Mouse (Mus musculus) erythroblast, embryonic 14.5 days (primary cell): Measurements from ENCODE around the gene Dnajc14. TPM values are rescaled to one million over a fixed set of nuclear protein-coding genes. Genes with fewer than 3 reads are reported as not detected.

Experiments used
- H3K27me3 ChIP-seq: 2 replicates; pipeline ENCODE4 v1.6.1; 2012; ENCODE audit warnings: inconsistent platforms; ENCODE audit not compliant: control insufficient read depth
- H3K36me3 ChIP-seq: 2 replicates; pipeline ENCODE4 v1.6.1; 2012; ENCODE audit warnings: mild to moderate bottlenecking, inconsistent platforms; ENCODE audit not compliant: control insufficient read depth
- H3K4me1 ChIP-seq: 2 replicates; pipeline ENCODE4 v1.6.1; 2012; ENCODE audit warnings: inconsistent platforms; ENCODE audit not compliant: control insufficient read depth
- H3K4me3 ChIP-seq: replicated peaks from 2 replicates; pipeline ENCODE3; 2012; ENCODE audit warnings: moderate library complexity, mild to moderate bottlenecking, inconsistent platforms
- H3K9me3 ChIP-seq: 2 replicates; pipeline ENCODE4 v1.6.1; 2012; ENCODE audit warnings: low read length, inconsistent platforms, mixed read lengths; ENCODE audit not compliant: control insufficient read depth
- GATA1 ChIP-seq: IDR thresholded peaks from 2 replicates; pipeline ENCODE4 v1.6.1; 2012; ENCODE audit warnings: low read length, inconsistent platforms, mixed read lengths
- TAL1 ChIP-seq: IDR thresholded peaks from 3 replicates; pipeline ENCODE4 v1.6.1; 2012; ENCODE audit warnings: low read length, inconsistent platforms, mixed read lengths
- polyA plus RNA-seq: library from polyadenylated mRNA; stranded (reverse); fragments of >175 nt; gene quantifications from 2 replicates; pipeline ENCODE4 v1.2.3, GENCODE M21; 2012

Gene Dnajc14
- 0.94 and 1.2 TPM in 2 replicates for polyA plus RNA-seq

DNA sequence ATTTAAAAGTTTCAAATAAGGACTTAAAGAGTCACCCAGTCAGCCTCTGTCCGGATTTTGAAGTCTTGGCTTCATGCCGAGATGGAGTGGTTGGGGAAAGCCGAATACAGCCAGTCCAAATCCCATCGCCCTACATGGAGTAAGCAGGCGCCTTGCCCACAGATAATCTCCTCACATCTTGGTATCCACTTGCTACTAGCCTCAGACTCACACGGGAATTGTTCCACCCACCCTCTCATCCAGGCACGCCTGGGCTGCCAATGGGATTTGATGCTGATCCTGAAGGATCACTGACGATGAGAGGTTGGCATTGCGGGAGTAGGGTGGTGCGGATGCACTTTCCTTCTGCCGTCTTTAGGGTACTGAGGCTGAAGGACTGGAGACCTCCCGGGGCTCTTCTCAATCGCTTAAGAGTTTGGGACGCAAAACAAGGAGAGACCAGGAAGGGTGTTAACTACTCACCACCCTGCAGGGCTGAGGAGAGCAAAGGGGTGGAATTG lies at the start of gene Dnajc14:
Gene Dnajc14, plus strand, starts transcription at position 292 of the 500 bp plus-strand sequence.
- H3K4me3 ChIP-seq: peak within 1 kb of the TSS; percentile 91
- TF ChIP-seq GATA1 (no peak), TAL1 (no peak)
- H3K27me3 ChIP-seq: peaks cover 24% of the 10 kb centered on the region
- no peaks in the 10 kb centered on the region for H3K9me3 ChIP-seq
- H3K4me1 ChIP-seq: peaks cover 45% of the 10 kb centered on the region
- H3K36me3 ChIP-seq: peaks cover 31% of the 10 kb centered on the region

DNA sequence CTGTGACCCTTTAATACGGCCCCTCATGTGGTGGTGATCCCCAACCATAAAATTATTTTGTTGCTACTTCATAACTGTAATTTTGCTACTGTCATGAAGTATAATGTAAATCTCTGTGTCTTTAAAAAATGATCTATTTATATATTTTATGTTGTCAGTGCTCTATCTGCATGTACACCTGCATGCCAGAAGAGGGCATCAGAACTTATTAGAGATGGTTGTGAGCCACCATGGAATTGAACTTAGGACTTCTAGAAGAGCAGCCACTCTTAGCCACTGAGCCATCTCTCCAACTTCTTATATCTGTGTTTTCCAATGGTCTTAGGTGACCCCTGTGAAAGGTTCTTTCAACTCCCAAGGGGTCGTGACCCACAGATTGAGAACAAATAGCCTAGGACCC lies 31.0 kb upstream of the Dnajc14 start:
- H3K4me1 ChIP-seq: peaks cover 4% of the 10 kb centered on the region
- H3K9me3 ChIP-seq: no peaks in the 10 kb centered on the region
- H3K4me3 ChIP-seq: no peak overlapping the region
- TF ChIP-seq GATA1 (no peak), TAL1 (no peak)
- peaks cover 2% of the 10 kb centered on the region for H3K27me3 ChIP-seq
- no peaks in the 10 kb centered on the region; the same call in 1 of the 2 replicates for H3K36me3 ChIP-seq

DNA sequence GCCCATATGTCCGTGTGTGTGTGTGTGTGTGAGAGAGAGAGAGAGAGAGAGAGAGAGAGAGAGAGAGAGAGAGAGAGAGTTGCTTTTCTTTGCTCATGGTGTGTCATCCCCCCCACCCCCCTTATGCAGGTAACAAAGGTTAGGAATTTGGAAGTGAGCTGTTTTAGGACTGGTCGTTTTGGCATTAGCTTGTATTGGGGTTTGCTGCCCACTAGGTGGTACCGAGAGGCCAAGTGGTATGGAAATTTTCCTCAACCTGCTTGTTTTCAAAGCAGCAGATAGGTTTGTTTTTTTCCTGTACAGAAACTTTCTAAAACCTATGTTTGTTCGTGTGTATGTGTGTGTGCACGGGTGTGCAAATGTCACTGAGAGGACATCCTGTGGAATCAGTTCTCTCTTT lies 30.2 kb upstream of the Dnajc14 start:
- no peak for TF ChIP-seq TAL1
- no peaks in the 10 kb centered on the region for H3K36me3 ChIP-seq
- H3K4me1 ChIP-seq: peaks cover 4% of the 10 kb centered on the region
- H3K9me3 ChIP-seq: no peaks in the 10 kb centered on the region
- no peak overlapping the region for H3K4me3 ChIP-seq
- peaks cover 2% of the 10 kb centered on the region for H3K27me3 ChIP-seq

DNA sequence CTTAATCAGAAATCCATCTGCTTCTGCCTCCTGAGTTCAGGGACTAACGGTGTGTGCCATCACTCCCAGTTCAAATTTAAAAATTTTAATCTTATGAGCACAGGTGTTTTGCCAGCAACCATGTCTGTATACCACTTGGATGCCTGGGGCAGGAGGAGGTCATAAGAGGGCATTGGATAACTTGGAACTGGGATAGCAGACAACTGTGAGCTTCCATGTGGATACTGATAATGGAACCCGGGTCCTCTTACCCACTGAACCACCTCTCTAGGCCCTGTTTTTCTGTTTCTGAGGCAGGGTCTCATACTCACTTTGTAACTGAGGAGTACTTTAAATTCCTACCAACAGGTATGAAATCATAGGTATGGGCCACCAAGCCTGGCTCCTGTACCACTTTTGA lies 25.4 kb upstream of the Dnajc14 start:
- H3K9me3 ChIP-seq: peaks cover 8% of the 10 kb centered on the region
- TF ChIP-seq TAL1: no peak
- TF ChIP-seq GATA1: no peak
- peaks cover 2% of the 10 kb centered on the region for H3K27me3 ChIP-seq
- H3K36me3 ChIP-seq: no peaks in the 10 kb centered on the region
- no peaks in the 10 kb centered on the region for H3K4me1 ChIP-seq
- no peak overlapping the region for H3K4me3 ChIP-seq

DNA sequence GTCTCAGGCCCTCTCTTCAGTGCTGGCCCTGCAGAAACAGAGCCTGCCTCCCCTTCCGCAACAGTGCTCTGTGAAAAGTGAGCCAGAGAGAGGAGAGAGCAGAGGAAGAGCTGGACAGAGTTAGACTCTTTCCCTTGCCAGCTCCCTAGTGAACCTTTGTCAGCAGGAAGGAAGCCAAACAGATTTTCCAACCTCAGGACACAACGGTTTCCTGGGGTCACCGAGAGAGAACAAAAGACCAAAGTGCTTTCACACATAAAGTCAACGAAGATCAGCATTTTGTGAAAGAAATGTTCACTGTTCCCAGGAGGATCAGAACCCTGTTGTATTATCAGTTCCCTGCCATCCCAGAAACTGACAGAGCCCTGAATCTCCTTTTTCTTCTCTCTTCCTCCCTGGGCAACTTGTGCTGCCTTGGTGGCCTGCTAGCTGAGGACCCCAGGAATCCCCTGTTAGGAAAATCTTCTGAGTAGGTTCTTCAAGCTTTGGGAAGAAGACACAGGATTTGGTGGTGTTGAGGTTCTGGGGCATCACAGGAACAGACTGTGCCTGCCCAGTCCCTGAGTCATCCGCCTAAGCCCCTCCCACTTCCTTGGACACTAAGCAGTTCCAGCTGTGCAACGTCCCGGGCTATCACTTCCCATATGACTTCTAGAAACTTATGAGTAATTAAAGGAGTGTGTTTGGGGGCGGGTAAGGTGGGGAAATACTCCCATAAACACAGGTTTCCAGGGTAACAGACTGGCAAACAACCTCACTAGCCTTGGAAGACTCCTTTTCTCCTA lies 24.7 kb upstream of the Dnajc14 start:
- Histone ChIP-seq H3K4me3 (no peak overlapping the region), H3K4me1 (no peaks in the 10 kb centered on the region), H3K36me3 (no peaks in the 10 kb centered on the region), H3K9me3 (peaks cover 16% of the 10 kb centered on the region), H3K27me3 (peaks cover 2% of the 10 kb centered on the region)
- TF ChIP-seq GATA1: no peak
- no peak for TF ChIP-seq TAL1

DNA sequence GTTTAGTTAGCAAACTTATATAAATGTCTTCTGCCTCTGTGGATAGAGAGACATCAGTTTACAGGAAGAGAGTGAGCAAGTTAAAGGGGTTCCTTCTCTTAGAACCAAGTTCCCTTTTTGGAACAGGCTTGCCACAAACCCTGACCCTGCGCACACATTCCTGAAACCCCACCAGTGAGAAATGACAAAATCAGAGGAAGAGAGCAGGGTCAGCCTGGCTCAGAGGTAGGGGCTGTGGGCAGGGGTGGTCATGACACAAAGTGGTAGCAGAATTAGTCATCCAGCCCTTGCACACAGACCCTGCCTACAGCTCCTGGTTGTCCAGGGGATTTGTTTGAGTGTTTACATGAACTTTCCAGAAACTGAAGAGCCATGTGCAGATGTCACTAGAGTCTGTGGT lies 23.7 kb upstream of the Dnajc14 start:
- H3K27me3 ChIP-seq: peaks cover 2% of the 10 kb centered on the region
- no peaks in the 10 kb centered on the region for H3K36me3 ChIP-seq
- H3K9me3 ChIP-seq: peaks cover 18% of the 10 kb centered on the region
- TF ChIP-seq TAL1 (no peak), GATA1 (no peak)
- no peaks in the 10 kb centered on the region for H3K4me1 ChIP-seq
- H3K4me3 ChIP-seq: no peak overlapping the region

DNA sequence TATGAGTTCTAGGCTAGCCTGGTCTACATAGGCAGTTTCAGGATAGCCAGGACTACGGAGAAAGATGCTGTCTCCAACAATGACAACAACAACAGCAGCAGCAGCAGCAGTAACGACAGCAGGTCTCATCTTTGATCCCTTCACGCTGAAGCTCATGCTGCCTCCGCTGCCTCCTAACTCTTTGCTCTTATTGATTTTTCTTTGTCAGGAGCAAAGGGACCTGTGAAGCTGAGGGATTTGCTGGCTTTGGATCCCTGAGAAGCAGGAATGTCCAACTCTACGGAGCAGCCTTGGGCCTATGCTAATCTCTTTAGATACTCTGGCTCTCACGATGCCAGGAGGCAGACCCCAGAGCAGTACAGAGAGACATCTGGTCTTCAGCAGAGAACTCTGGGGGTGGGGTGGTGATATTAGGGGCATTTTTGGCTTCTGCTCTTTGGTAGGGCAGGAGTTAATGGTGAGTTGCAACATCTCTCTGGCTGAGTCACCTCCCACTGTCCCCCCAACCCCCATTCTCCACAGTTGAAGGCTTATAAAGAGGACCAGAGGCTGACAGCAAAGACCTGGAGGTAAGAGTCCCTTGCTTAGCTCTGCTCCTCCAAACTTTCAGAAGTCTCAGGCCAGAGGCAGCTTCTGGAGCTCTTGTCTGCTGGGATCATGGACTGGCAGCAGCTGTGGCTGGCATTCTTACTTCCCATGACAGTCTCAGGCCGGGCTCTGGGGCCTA lies 13.3 kb upstream of the Dnajc14 start, which contains the start of gene Mmp19:
Gene Mmp19, plus strand, starts transcription at position 513 of the 727 bp plus-strand sequence.
- 0 out of 2 replicates have a peak, but pooled peaks cover 2% of the 10 kb centered on the region for H3K27me3 ChIP-seq
- no peak for TF ChIP-seq TAL1
- no peak for TF ChIP-seq GATA1
- H3K4me3 ChIP-seq: peak within 1 kb of the TSS; percentile 40
- no peaks in the 10 kb centered on the region; the same call in 1 of the 2 replicates for H3K36me3 ChIP-seq
- peaks cover 2% of the 10 kb centered on the region for H3K4me1 ChIP-seq
- H3K9me3 ChIP-seq: no peaks in the 10 kb centered on the region

DNA sequence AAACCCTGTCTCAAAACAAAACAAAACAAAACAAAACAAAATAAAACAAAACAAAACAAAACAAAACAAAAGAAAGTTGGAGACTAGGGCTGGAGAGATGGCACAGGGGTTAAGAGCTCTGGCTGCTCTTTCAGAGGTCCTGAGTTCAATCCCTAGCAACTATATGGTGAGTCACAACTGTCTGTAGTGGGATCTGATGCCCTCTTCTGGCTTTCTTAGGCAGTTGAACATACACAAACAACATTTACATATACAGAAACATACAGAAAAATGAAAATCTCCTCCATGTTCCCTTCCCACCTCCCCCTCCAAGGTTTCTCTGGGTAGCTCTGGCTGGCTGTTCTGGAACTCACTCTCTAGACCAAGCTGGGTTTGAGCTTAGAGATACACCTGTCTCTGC lies 11.8 kb upstream of the Dnajc14 start:
- no peaks in the 10 kb centered on the region; the same call in 1 of the 2 replicates for H3K36me3 ChIP-seq
- H3K4me3 ChIP-seq: no peak overlapping the region
- TF ChIP-seq GATA1: no peak
- no peak for TF ChIP-seq TAL1
- peaks cover 2% of the 10 kb centered on the region for H3K4me1 ChIP-seq
- H3K9me3 ChIP-seq: no peaks in the 10 kb centered on the region
- 0 out of 2 replicates have a peak, but pooled peaks cover 2% of the 10 kb centered on the region for H3K27me3 ChIP-seq

DNA sequence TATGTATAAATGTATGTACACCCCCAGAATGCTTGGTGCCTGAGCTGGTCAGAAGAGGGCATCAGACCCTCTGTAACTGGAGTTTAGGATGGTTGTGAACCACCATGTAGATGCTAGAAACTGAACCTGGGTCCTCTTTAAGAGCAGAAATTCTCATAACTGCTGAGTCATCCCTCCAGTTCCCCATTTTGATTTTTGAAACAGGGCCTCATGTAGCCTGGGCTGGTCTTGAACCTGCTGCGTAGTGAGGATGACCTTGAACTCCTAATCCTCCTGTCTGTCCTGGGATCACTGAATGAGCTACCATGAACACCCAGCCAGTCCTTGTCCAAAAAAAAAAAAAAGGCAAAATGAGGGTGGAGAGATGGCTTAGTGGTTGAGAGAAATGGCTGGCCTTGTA lies 10.6 kb upstream of the Dnajc14 start:
- no peak overlapping the region for H3K4me3 ChIP-seq
- TF ChIP-seq TAL1 (no peak), GATA1 (no peak)
- H3K27me3 ChIP-seq: 0 out of 2 replicates have a peak, but pooled peaks cover 2% of the 10 kb centered on the region
- no peaks in the 10 kb centered on the region for H3K9me3 ChIP-seq
- H3K36me3 ChIP-seq: no peaks in the 10 kb centered on the region; the same call in 1 of the 2 replicates
- H3K4me1 ChIP-seq: peaks cover 2% of the 10 kb centered on the region
